In genomic region chr9:41950109-41950990, GRCm38 (mm10) we compare ENCODE assay signal across 8 mouse cellular contexts.
DNase-seq lines count a peak whose midpoint lies in the region; ATAC-seq lines count a peak whose summit lies in the region.

No protein-coding gene starts in this region.

- intact Hi-C loops in left cerebral cortex, postnatal 25 days (cut with DNase I), result loop anchor here (1.0 to 5.0 kb wide), 4 partner anchors 371 to 573 kb away; no protein-coding TSS in a partner anchor

- peak overlapping the region; percentile 91 for H3K27ac ChIP-seq in intestine, embryonic 15.5 days

- peak overlapping the region; percentile 87 for H3K4me2 ChIP-seq in intestine, embryonic 15.5 days (replicated peaks)

- WGBS in intestine, embryonic 15.5 days, result 7% methylated on average over 34 of the region's 34 CpGs

- peak overlapping the region; percentile 52 for H3K9ac ChIP-seq in intestine, embryonic 15.5 days

- no peaks in the 10 kb centered on the region for H3K9me3 ChIP-seq in intestine, embryonic 15.5 days

- peaks cover 22% of the 10 kb centered on the region for H3K4me1 ChIP-seq in intestine, embryonic 15.5 days (replicated peaks)

- H3K4me3 ChIP-seq in intestine, embryonic 15.5 days (replicated peaks), result peak overlapping the region; percentile 42

- DNase-seq in embryo, embryonic 11 days, result peak; percentile 92
- DNase-seq in gastrocnemius, postnatal 4 days (ENCODE audit: low spot score in 2 of 2), result peak; percentile 82 to 89
- DNase-seq in left cerebral cortex, postnatal 25 days (ENCODE audit: low spot score in 2 of 2), result peak; percentile 87
- peak; percentile 76 for DNase-seq in right cerebral cortex, postnatal 14 days
- peak; percentile 90 for DNase-seq in urinary bladder, postnatal 14 days (ENCODE audit: low spot score)

- H3K36me3 ChIP-seq in intestine, embryonic 15.5 days, result no peaks in the 10 kb centered on the region

- no peaks in the 10 kb centered on the region for H3K27me3 ChIP-seq in intestine, embryonic 15.5 days (replicated peaks)

- ATAC-seq in activated CD4-positive, CD25-positive, alpha-beta regulatory T cell, adult 4 months, result peak; percentile 64
- ATAC-seq in intestine, embryonic 15.5 days, result peak; percentile 91
- ATAC-seq in megakaryocyte-erythroid progenitor cell, adult 5-6 weeks (replicated peaks; ENCODE audit: low FRiP score, low TSS enrichment, poor library complexity, severe bottlenecking), result peak; percentile 40; the same call in 1 of the 2 replicates

Comparison
In these comparisons a context has a peak if more than half of its experiments do, and no peak if none do; other contexts are left out.
1. Peak in every context shown above with its lines: DNase-seq, ATAC-seq, H3K4me3 ChIP-seq and H3K27ac ChIP-seq.
2. ATAC-seq: peak in every context shown above with its lines; median percentile 91 in intestine, embryonic 15.5 days; 64 in activated CD4-positive, CD25-positive, alpha-beta regulatory T cell, adult 4 months; 40 in megakaryocyte-erythroid progenitor cell, adult 5-6 weeks.